Mouse (Mus musculus) 3134 (cell line): ENCODE results near the gene Tfcp2.
"Not testable (repeated sequence)": the region's sequence is repeated elsewhere in the genome, so short reads cannot be mapped to it uniquely, and the experiment has no call there.

Source experiments
- DNase-seq: peaks from one replicate; pipeline ENCODE4 v3.0.0-alpha.2; 2011; ENCODE audit warnings: low spot score; ENCODE audit not compliant: insufficient read length; ENCODE audit errors: extremely low read depth

The Tfcp2 gene

GRCm38 (mm10) chr15:100489263-100489662, 62.5 kb downstream of the Tfcp2 start:
- DNase-seq = no peak

DNA sequence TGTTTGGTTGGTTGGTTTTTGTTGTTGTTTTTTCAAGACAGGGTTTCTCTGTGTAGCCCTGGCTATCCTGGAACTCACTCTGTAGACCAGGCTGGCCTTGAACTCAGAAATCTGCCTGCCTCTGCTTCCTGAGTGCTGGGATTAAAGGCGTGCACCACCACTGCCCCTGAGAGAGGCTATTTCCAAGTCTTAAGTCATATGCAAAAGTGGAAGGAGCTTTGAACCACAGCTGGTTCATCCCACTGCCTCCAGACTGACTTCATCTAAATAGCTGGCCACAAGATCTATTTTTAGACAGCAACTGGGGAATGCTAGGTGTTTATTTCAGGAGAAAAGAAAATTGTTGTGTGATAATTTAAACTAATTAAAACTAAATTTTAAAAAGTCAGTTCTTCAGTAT, 63.5 kb downstream of the Tfcp2 start:
- DNase-seq = not testable (repeated sequence)

DNA sequence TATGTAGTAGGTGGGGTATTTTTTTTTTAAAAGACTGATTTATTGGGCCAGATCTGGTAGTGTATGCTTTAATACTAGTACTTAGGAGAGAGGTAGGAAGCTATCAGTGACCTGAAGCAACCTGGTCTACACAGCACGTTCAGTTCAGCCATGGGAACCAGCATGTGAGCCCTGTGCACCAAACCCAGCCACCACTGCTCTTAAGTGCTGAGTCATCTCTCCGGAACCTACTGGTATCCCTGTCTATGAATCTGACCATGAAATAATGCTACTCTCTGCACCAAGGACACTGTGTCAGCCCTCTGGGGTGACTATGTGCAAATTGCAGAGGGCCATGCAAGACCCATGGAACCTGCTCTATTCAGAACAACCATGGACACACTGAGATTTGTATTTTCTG, 64.8 kb downstream of the Tfcp2 start:
- no peak for DNase-seq

DNA sequence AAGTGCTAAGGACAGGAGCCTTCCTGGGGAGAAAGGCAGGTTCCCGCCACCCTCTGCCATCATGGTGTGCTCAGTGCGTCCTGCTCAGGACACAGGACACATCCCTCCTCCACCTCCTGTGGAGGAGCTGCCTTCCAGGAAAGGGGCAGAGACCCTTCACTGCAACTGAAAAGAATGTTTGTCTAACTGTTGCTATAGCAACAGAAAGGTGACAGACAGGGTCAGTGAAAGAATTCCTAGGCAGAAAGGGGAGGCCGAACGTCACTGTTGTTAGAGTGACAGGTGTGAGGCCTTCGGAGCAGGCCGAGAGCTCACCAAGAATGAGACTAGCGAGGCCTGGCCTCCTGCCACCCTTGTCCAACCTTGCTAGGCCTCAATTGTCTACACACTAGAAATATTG, 65.4 kb downstream of the Tfcp2 start:
- DNase-seq = no peak

DNA sequence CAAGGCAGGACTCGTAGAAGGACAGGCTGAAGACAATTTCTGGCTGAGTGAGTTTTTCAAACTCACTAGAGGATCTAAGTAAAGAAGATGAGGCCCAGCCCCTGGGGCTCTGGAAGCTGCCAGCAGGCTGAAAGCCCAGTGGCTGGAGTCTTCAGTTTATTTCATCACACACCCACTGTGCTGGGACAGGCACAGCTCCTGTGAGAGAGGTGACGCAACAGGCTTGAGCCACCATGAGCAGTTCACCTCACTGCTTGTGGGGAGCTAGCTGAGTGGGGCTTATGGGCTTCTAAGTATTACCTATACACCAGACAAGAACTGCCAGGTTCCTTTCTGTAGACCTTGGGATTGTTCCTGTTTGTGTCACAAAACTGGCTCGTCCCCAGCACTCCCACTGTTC, 66.2 kb downstream of the Tfcp2 start:
- DNase-seq = no peak

DNA sequence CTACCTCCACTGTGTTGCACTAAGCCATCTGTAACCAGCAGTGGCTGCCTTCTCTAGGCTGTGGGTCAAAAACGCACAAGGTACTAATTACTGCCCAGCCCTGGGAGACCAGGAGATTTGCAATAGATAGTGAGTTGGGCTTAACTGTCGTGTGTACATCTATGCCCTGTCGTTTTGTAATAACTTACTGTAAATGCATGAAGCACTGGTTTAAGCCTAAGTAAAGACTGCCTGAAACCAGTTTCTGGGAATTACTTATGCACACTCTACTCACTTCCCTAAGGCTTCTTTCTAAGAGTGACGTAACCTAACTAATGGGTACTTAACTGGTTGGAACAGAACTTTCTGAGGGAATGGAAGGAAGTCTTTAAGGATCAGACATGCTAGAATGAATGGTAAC, 72.9 kb downstream of the Tfcp2 start:
- DNase-seq = no peak

GRCm38 (mm10) chr15:100478351-100478750, 73.5 kb downstream of the Tfcp2 start:
- DNase-seq = no peak

- no peak for DNase-seq
Observed at GRCm38 (mm10) chr15:100473926-100474503, 77.8 kb downstream of the Tfcp2 start.

GRCm38 (mm10) chr15:100470037-100470436, 81.8 kb downstream of the Tfcp2 start:
- DNase-seq = no peak

DNA sequence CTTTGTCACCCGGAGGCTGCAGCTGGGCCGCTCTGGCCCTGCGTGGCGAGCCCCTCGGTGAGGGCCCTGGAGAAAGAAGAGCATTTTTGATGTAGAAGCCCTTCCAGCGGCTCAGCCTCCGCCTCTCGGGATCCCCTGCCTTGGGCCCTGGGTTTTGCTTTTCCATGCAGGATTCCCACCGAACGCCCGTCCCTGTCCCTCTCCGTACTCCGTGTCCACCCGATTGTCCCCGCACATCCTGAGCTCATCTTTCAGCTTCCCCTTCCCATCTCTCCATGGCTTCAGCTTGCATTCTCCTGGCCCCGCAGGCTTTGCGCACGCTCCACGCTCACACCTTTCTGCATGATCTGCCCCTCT, 82.6 kb downstream of the Tfcp2 start:
- no peak for DNase-seq

DNA sequence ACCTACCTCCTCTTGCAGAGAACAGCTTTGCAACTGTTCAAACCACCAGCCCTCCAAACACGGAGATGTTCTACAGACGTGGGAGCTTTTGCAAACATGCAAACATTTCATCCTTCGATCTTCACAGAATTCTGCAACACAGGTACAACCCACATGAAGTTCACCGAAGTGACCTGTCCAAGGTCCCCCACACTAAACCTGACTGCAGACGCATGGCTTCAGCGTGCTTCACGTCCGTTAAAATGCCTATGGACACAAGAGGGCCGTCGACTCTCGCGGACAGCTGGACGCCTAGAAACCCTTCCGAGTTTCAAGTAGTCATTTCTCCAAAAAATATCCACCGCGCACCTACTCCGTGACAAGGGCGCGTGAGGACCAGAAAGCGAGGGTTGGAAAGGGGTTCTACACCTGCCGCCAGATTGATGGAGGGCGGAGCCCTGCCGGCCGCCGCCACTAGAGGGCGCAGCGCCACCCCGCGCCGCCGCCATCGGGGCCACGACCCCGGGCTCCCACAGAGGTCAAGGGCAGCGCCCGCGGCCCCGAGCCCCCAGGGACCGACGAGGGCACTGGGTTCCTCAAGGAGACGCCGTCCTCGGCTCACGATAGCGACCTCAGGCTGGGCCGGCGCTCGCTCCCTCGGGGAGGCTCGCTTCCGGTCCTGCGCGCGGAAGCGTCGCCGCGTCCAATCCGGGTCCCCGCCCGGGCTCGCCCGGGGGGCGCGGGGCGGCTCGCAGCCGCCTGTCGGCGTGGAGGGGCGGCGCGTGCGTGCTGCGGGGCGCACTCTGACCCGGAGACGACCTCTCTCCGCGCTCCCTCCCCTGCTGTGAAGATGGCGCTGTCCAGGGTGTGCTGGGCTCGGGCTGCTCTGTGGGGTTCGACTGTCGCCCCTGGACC, 83.3 kb downstream of the Tfcp2 start, which contains the start of gene Letmd1:
Letmd1 (plus strand) TSS at position 729 of the 894 bp plus-strand sequence.
- DNase-seq = peak; percentile 76

DNA sequence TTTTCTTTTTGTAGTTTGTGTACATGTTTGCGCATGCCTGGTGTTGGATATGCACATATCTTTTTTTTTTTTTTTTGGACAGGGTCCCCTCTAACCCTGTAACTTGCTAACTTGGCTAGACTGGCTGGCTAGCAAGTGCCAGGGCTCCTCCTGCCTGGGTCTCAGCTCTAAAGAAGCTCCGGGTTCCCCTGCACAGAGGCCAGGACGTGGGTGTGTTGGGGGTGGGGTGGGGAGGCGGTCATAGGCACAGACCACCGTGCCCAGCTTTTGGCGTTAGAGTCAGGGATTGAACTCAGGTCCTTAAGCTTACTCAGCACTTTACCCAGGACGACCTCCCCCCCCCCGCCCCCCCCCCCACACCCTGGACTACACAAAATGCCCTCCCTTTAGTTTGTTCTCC, 84.1 kb downstream of the Tfcp2 start:
- DNase-seq = no peak

GRCm38 (mm10) chr15:100465432-100465831, 86.4 kb downstream of the Tfcp2 start:
- no peak for DNase-seq

GRCm38 (mm10) chr15:100463712-100464111, 88.1 kb downstream of the Tfcp2 start:
- DNase-seq = no peak

DNA sequence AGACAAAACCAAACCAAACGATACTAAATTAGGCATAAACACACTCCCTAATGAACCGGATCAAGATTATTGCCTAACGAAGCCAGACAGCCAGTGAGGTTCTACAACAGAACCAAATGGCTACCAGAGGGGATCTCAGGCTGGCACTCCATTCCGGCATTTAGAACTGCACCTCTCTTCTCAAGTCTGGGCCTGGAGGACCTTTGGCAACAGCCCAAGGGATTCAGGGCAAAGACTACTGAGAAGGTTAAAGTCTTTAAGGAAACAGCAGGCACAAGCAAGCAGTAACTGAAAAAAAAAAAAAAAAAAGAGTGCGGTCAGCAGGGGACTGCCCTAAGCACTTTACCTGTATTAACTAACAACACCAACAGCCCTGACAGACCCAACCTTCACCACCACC, 89.7 kb downstream of the Tfcp2 start:
- DNase-seq = no peak

GRCm38 (mm10) chr15:100461646-100462045, 90.2 kb downstream of the Tfcp2 start:
- DNase-seq = no peak

GRCm38 (mm10) chr15:100460942-100461341, 90.9 kb downstream of the Tfcp2 start:
- DNase-seq = no peak

DNA sequence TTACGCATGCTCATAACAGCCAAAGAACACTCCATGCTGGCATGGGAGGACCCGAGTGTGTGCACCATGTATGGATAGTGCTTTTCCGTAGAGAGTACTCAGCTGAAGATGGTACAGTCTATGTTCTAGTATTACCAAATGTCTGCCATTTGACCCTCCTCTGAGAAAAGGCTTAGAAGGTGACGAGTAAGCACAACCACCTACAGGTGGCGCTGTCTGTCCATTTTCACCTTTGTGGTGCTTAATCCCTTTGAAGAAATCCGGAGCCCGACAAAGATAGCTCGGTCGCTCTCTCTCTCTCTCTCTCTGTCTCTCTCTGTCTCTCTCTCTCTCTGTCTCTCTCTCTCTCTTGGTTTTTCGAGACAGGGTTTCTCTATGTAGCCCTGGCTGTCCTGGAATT, 93.8 kb downstream of the Tfcp2 start:
- no peak for DNase-seq

DNA sequence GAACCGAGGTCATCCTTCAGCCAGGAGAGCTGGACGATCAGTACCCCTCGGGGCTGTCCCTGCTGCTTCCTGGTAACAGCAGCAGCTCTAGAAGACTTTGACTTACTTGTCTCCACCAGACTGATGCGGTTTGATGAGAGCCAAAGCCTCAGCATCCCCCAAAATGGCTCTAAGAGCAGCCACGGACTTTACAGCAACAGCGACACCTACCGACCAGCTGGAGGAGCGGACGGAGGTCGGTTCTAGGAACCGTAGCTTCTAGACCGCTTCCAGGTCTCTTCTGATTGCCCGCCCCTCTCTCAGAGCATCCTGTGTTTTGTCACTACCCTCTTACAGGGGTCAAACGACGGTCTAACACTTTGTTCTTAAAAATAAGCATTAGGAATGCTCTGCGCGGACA, 94.5 kb downstream of the Tfcp2 start:
- DNase-seq = no peak

DNA sequence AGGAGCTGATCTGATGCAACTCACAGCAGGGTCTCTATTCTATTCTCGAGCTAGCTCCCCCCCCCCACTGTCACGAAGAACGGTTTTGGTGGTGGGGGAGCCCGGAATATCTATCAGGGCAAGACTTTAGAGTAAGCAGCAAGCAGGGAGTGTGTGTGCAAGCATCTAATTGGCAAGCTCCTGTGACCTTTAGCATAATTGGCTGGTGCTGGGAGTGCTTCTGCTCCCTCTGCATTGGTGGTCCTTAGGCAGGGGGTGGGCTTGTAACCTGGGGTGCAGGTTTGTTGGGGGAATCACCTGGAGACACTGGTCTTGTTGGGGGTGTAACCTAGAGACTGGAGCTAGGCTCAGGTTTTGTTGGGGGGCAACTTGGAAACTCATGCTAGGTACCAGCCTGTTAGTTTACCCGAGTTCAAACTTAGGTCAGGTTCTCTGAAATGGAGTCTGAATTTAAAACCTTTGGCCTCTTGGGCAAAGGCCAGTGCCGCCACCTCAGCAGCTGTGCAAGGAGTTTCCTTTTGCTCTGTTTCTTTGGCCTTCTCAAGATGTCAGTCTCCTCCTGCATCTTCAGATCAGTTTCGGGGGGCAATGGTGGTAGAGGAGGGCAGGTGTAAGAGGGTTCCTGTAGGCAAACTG, 95.3 kb downstream of the Tfcp2 start:
- DNase-seq = no peak

DNA sequence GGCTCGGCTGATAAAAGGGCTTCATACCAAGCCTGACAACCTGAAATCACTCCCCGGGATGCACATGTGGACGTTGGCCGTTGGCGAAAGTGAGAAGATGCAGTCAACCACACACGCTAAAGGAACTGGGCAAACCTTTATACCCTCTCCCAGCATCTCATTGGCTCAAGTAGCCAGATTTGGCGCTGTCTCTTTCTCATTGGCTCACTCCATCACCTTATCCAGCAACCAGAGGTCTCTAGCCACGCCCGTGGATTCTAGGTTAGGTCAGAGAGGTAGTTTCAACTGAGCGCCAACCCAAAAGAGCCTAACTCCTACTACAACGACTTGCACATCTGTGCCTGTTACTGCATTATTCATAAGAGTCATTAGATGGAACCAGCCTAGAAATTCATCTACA, 99.3 kb downstream of the Tfcp2 start:
- DNase-seq = no peak

GRCm38 (mm10) chr15:100451245-100451644, 100.6 kb downstream of the Tfcp2 start:
- DNase-seq = peak; percentile 57
